Mouse (Mus musculus): ENCODE data around the gene Galnt13. TPM values are rescaled to one million over a fixed set of nuclear protein-coding genes. Genes with fewer than 3 reads are reported as not detected.
"Not testable (repeated sequence)": the region's sequence is repeated elsewhere in the genome, so short reads cannot be mapped to it uniquely, and the experiment has no call there.

Gene Galnt13
- polyA plus RNA-seq, 1 experiment: not detected

- no peaks in the 10 kb centered on the region for H3K27me3 ChIP-seq (ENCODE audit: control insufficient read depth, insufficient read depth, low read length)
- no peak for TF ChIP-seq CTCF (IDR thresholded peaks at IDR 0.05; ENCODE audit: extremely low read depth, insufficient read depth, insufficient read length, insufficient replicate concordance)
- TF ChIP-seq POLR2A (IDR thresholded peaks at IDR 0.05; ENCODE audit: low read depth, low read length): no peak
- H3K27ac ChIP-seq (ENCODE audit: insufficient read depth, low read length): no peak overlapping the region
- no peak overlapping the region for H3K4me3 ChIP-seq (ENCODE audit: extremely low read depth, insufficient read depth, insufficient read length)
- 70% methylated on average over 5 of the region's 5 CpGs for WGBS
- no peak for DNase-seq (ENCODE audit: low read depth in 1 of 2, low spot score in 2 of 2)
- H3K36me3 ChIP-seq (ENCODE audit: control insufficient read depth, insufficient read depth, low read length): no peaks in the 10 kb centered on the region
- H3K4me1 ChIP-seq (ENCODE audit: control insufficient read depth, insufficient read depth, insufficient read length): no peaks in the 10 kb centered on the region
These were observed 47.3 kb downstream of the Galnt13 start for GRCm38 (mm10) chr2:54483426-54483825.

GRCm38 (mm10) chr2:54522989-54523388 lies 86.9 kb downstream of the Galnt13 start:
- WGBS: 82% methylated on average over 3 of the region's 3 CpGs
- Histone ChIP-seq H3K4me3 (ENCODE audit: extremely low read depth, insufficient read depth, insufficient read length) (no peak overlapping the region), H3K27me3 (ENCODE audit: control insufficient read depth, insufficient read depth, low read length) (no peaks in the 10 kb centered on the region), H3K27ac (ENCODE audit: insufficient read depth, low read length) (no peak overlapping the region), H3K4me1 (ENCODE audit: control insufficient read depth, insufficient read depth, insufficient read length) (no peaks in the 10 kb centered on the region), H3K36me3 (ENCODE audit: control insufficient read depth, insufficient read depth, low read length) (no peaks in the 10 kb centered on the region)
- TF ChIP-seq POLR2A (IDR thresholded peaks at IDR 0.05; ENCODE audit: low read depth, low read length): no peak
- no peak for TF ChIP-seq CTCF (IDR thresholded peaks at IDR 0.05; ENCODE audit: extremely low read depth, insufficient read depth, insufficient read length, insufficient replicate concordance)
- DNase-seq (ENCODE audit: low read depth in 1 of 2, low spot score in 2 of 2): no peak

GRCm38 (mm10) chr2:54527073-54527472 lies 91.0 kb downstream of the Galnt13 start:
- Histone ChIP-seq H3K4me3 (ENCODE audit: extremely low read depth, insufficient read depth, insufficient read length) (no peak overlapping the region), H3K36me3 (ENCODE audit: control insufficient read depth, insufficient read depth, low read length) (no peaks in the 10 kb centered on the region), H3K4me1 (ENCODE audit: control insufficient read depth, insufficient read depth, insufficient read length) (no peaks in the 10 kb centered on the region), H3K27ac (ENCODE audit: insufficient read depth, low read length) (no peak overlapping the region), H3K27me3 (ENCODE audit: control insufficient read depth, insufficient read depth, low read length) (no peaks in the 10 kb centered on the region)
- WGBS: 67% methylated on average over 3 of the region's 3 CpGs
- TF ChIP-seq POLR2A (IDR thresholded peaks at IDR 0.05; ENCODE audit: low read depth, low read length): no peak
- no peak for TF ChIP-seq CTCF (IDR thresholded peaks at IDR 0.05; ENCODE audit: extremely low read depth, insufficient read depth, insufficient read length, insufficient replicate concordance)
- no peak for DNase-seq (ENCODE audit: low read depth in 1 of 2, low spot score in 2 of 2)

GRCm38 (mm10) chr2:54558357-54559153 lies 122.4 kb downstream of the Galnt13 start:
- Histone ChIP-seq H3K36me3 (ENCODE audit: control insufficient read depth, insufficient read depth, low read length) (no peaks in the 10 kb centered on the region), H3K4me3 (ENCODE audit: extremely low read depth, insufficient read depth, insufficient read length) (no peak overlapping the region), H3K4me1 (ENCODE audit: control insufficient read depth, insufficient read depth, insufficient read length) (no peaks in the 10 kb centered on the region), H3K27ac (ENCODE audit: insufficient read depth, low read length) (no peak overlapping the region), H3K27me3 (ENCODE audit: control insufficient read depth, insufficient read depth, low read length) (no peaks in the 10 kb centered on the region)
- TF ChIP-seq POLR2A (IDR thresholded peaks at IDR 0.05; ENCODE audit: low read depth, low read length) (no peak), CTCF (IDR thresholded peaks at IDR 0.05; ENCODE audit: extremely low read depth, insufficient read depth, insufficient read length, insufficient replicate concordance) (no peak)
- DNase-seq (ENCODE audit: low read depth in 1 of 2, low spot score in 2 of 2): no peak
- 83% methylated on average over 10 of the region's 10 CpGs for WGBS

- Histone ChIP-seq H3K27ac (ENCODE audit: insufficient read depth, low read length) (no peak overlapping the region), H3K4me3 (ENCODE audit: extremely low read depth, insufficient read depth, insufficient read length) (no peak overlapping the region), H3K4me1 (ENCODE audit: control insufficient read depth, insufficient read depth, insufficient read length) (no peaks in the 10 kb centered on the region), H3K27me3 (ENCODE audit: control insufficient read depth, insufficient read depth, low read length) (no peaks in the 10 kb centered on the region), H3K36me3 (ENCODE audit: control insufficient read depth, insufficient read depth, low read length) (no peaks in the 10 kb centered on the region)
- no peak for TF ChIP-seq CTCF (IDR thresholded peaks at IDR 0.05; ENCODE audit: extremely low read depth, insufficient read depth, insufficient read length, insufficient replicate concordance)
- TF ChIP-seq POLR2A (IDR thresholded peaks at IDR 0.05; ENCODE audit: low read depth, low read length): no peak
- DNase-seq (ENCODE audit: low read depth in 1 of 2, low spot score in 2 of 2): no peak
- WGBS: 85% methylated on average over 3 of the region's 3 CpGs
These were observed 129.0 kb downstream of the Galnt13 start for GRCm38 (mm10) chr2:54565068-54565467.

- no peak overlapping the region for H3K27ac ChIP-seq (ENCODE audit: insufficient read depth, low read length)
- no peaks in the 10 kb centered on the region for H3K27me3 ChIP-seq (ENCODE audit: control insufficient read depth, insufficient read depth, low read length)
- no peak overlapping the region for H3K4me3 ChIP-seq (ENCODE audit: extremely low read depth, insufficient read depth, insufficient read length)
- DNase-seq (ENCODE audit: low read depth in 1 of 2, low spot score in 2 of 2): no peak
- no peaks in the 10 kb centered on the region for H3K4me1 ChIP-seq (ENCODE audit: control insufficient read depth, insufficient read depth, insufficient read length)
- WGBS: 65% methylated on average over 2 of the region's 2 CpGs
- TF ChIP-seq CTCF (IDR thresholded peaks at IDR 0.05; ENCODE audit: extremely low read depth, insufficient read depth, insufficient read length, insufficient replicate concordance): no peak
- no peaks in the 10 kb centered on the region for H3K36me3 ChIP-seq (ENCODE audit: control insufficient read depth, insufficient read depth, low read length)
These were observed 131.1 kb downstream of the Galnt13 start for GRCm38 (mm10) chr2:54567186-54567585.

- WGBS: 90% methylated on average over 9 of the region's 9 CpGs
- no peak for DNase-seq (ENCODE audit: low read depth in 1 of 2, low spot score in 2 of 2)
- Histone ChIP-seq H3K4me3 (ENCODE audit: extremely low read depth, insufficient read depth, insufficient read length) (no peak overlapping the region), H3K4me1 (ENCODE audit: control insufficient read depth, insufficient read depth, insufficient read length) (no peaks in the 10 kb centered on the region), H3K36me3 (ENCODE audit: control insufficient read depth, insufficient read depth, low read length) (no peaks in the 10 kb centered on the region), H3K27me3 (ENCODE audit: control insufficient read depth, insufficient read depth, low read length) (no peaks in the 10 kb centered on the region), H3K27ac (ENCODE audit: insufficient read depth, low read length) (no peak overlapping the region)
- no peak for TF ChIP-seq POLR2A (IDR thresholded peaks at IDR 0.05; ENCODE audit: low read depth, low read length)
- no peak for TF ChIP-seq CTCF (IDR thresholded peaks at IDR 0.05; ENCODE audit: extremely low read depth, insufficient read depth, insufficient read length, insufficient replicate concordance)
These were observed 131.5 kb downstream of the Galnt13 start for GRCm38 (mm10) chr2:54567632-54568031.

GRCm38 (mm10) chr2:54713817-54714216 lies 277.7 kb downstream of the Galnt13 start:
- DNase-seq (ENCODE audit: low read depth in 1 of 2, low spot score in 2 of 2): not testable (repeated sequence)
- WGBS: no CpG with 5 or more reads among the region's 5 CpGs

More at GRCm38 (mm10) chr2:54713817-54714216, 277.7 kb downstream of the Galnt13 start:
- H3K27ac ChIP-seq (ENCODE audit: insufficient read depth, low read length); H3K36me3 ChIP-seq (ENCODE audit: control insufficient read depth, insufficient read depth, low read length); H3K4me3 ChIP-seq (ENCODE audit: extremely low read depth, insufficient read depth, insufficient read length); H3K27me3 ChIP-seq (ENCODE audit: control insufficient read depth, insufficient read depth, low read length); H3K4me1 ChIP-seq (ENCODE audit: control insufficient read depth, insufficient read depth, insufficient read length): not testable (repeated sequence)

Measured in spleen, adult 2 months (tissue).